In the genomic region with DNA sequence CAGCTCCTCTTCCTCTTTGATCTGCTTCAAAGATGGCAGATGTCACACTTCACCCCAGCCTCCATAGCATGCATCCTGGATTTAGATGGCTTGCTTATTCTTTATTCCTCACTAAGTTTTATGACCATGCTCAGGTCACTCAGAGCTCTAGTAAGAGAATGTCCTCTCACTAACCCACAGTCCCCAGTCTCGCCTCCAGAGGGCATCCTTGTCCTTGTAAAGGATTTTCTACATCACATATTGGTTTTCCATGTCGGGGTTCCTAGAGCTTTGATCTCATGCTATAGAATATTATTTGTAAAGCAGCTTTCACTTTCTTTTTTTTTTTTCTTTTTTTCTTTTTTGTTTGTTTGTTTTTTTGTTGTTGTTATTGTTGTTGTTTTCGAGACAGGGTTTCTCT, we compare ENCODE assay signal across 9 mouse cellular contexts. TPM values are rescaled to one million over a fixed set of nuclear protein-coding genes. Genes with fewer than 3 reads are reported as not detected.
A peak's percentile ranks its signal among the peaks of the same experiment; 100 is the strongest.
DNase-seq lines count a peak whose midpoint lies in the region; ATAC-seq and TF ChIP-seq lines count a peak whose summit lies in the region.
"Had no signal": no experiment of that assay in that cellular context is flagged by ENCODE, and none has a peak within 500 bp of the region (broad histone marks: within the 10 kb centered on the region; RNA-seq: fewer than 3 reads in every experiment).

No protein-coding gene starts in this region.

- H3K9me3 ChIP-seq in hindbrain, postnatal 0 days (ENCODE audit: low read length) = no peaks in the 10 kb centered on the region
- no peaks in the 10 kb centered on the region for H3K9me3 ChIP-seq in hindbrain, embryonic 16.5 days (ENCODE audit: control insufficient read depth, low read length)
- H3K9me3 ChIP-seq in midbrain, embryonic 16.5 days (replicated peaks; ENCODE audit: control insufficient read depth, low read length, poor library complexity, severe bottlenecking) = no peaks in the 10 kb centered on the region
- H3K9me3 ChIP-seq: limb, embryonic 12.5 days had no signal

- H3K4me1 ChIP-seq in hindbrain, postnatal 0 days (ENCODE audit: insufficient read depth, low read length) = no peaks in the 10 kb centered on the region
- no peaks in the 10 kb centered on the region for H3K4me1 ChIP-seq in hindbrain, embryonic 16.5 days (ENCODE audit: control insufficient read depth, insufficient read depth, low read depth, low read length)
- H3K4me1 ChIP-seq in midbrain, embryonic 16.5 days (ENCODE audit: control insufficient read depth, insufficient read depth, low read length) = no peaks in the 10 kb centered on the region
- H3K4me1 ChIP-seq: limb, embryonic 12.5 days had no signal

- no peak for ATAC-seq in hindbrain, postnatal 0 days
- no peak for ATAC-seq in hindbrain, embryonic 16.5 days
- no peak for ATAC-seq in midbrain, embryonic 16.5 days

- peaks cover 15% of the 10 kb centered on the region for H3K36me3 ChIP-seq in hindbrain, postnatal 0 days (ENCODE audit: insufficient read depth, low read length)
- peaks cover 4% of the 10 kb centered on the region; the same call in 1 of the 2 replicates for H3K36me3 ChIP-seq in hindbrain, embryonic 16.5 days (ENCODE audit: control insufficient read depth, insufficient read depth, low read length)
- H3K36me3 ChIP-seq in midbrain, embryonic 16.5 days (ENCODE audit: control insufficient read depth, insufficient read depth, low read length) = peaks cover 4% of the 10 kb centered on the region

- no peak overlapping the region for H3K4me2 ChIP-seq in hindbrain, postnatal 0 days (ENCODE audit: low read depth, low read length)
- H3K4me2 ChIP-seq in hindbrain, embryonic 16.5 days (ENCODE audit: low read length) = no peak overlapping the region
- no peak overlapping the region for H3K4me2 ChIP-seq in midbrain, embryonic 16.5 days (ENCODE audit: low read length)
- H3K4me2 ChIP-seq: limb, embryonic 12.5 days had no signal

- H3K27me3 ChIP-seq in hindbrain, postnatal 0 days (ENCODE audit: insufficient read depth, low read length) = no peaks in the 10 kb centered on the region
- no peaks in the 10 kb centered on the region for H3K27me3 ChIP-seq in hindbrain, embryonic 16.5 days (replicated peaks; ENCODE audit: control insufficient read depth, insufficient read depth, low read length)
- no peaks in the 10 kb centered on the region for H3K27me3 ChIP-seq in midbrain, embryonic 16.5 days (ENCODE audit: control insufficient read depth, insufficient read depth, low read depth, low read length)
- H3K27me3 ChIP-seq: limb, embryonic 12.5 days had no signal

- no peak overlapping the region for H3K9ac ChIP-seq in hindbrain, postnatal 0 days (replicated peaks; ENCODE audit: low read length)
- no peak overlapping the region for H3K9ac ChIP-seq in hindbrain, embryonic 16.5 days (ENCODE audit: low read depth, low read length)
- H3K9ac ChIP-seq in midbrain, embryonic 16.5 days (ENCODE audit: low read depth, low read length) = no peak overlapping the region
- H3K9ac ChIP-seq: limb, embryonic 12.5 days had no signal

- no peak overlapping the region for H3K27ac ChIP-seq in hindbrain, postnatal 0 days
- no peak overlapping the region for H3K27ac ChIP-seq in hindbrain, embryonic 16.5 days (ENCODE audit: low read depth, low read length)
- no peak overlapping the region for H3K27ac ChIP-seq in midbrain, embryonic 16.5 days (ENCODE audit: low read length)
- H3K27ac ChIP-seq: limb, embryonic 12.5 days had no signal

- peak; percentile 57 for TF ChIP-seq CTCF in hindbrain, postnatal 0 days (IDR thresholded peaks at IDR 0.05; ENCODE audit: low read depth)

- WGBS in hindbrain, postnatal 0 days = 76% methylated on average over 3 of the region's 3 CpGs
- WGBS in hindbrain, embryonic 16.5 days = 85% methylated on average over 3 of the region's 3 CpGs
- WGBS in midbrain, embryonic 16.5 days = 74% methylated on average over 3 of the region's 3 CpGs

- peak; percentile 66 for DNase-seq in hindbrain, postnatal 0 days (ENCODE audit: low spot score)
- DNase-seq in A20 (ENCODE audit: low read depth, low spot score) (peak; percentile 48), ES-CJ7 (ENCODE audit: low read depth, low spot score) (peak; percentile 59)
- DNase-seq in induced T-regulatory cell, adult 2 months (ENCODE audit: low read depth) = peak; percentile 58
- peak; percentile 40 for DNase-seq in naive thymus-derived CD4-positive, alpha-beta T cell, adult 2 months (ENCODE audit: low read depth)
- DNase-seq in layer of hippocampus, adult 9-10 months (ENCODE audit: low spot score) = no peak

- H3K4me3 ChIP-seq in hindbrain, postnatal 0 days (ENCODE audit: low read length) = no peak overlapping the region
- no peak overlapping the region for H3K4me3 ChIP-seq in hindbrain, embryonic 16.5 days (ENCODE audit: low read length)
- no peak overlapping the region for H3K4me3 ChIP-seq in midbrain, embryonic 16.5 days (ENCODE audit: low read depth, low read length)
- H3K4me3 ChIP-seq: limb, embryonic 12.5 days had no signal

RNA-seq across cellular contexts. Expression of a gene that starts 19.4 kb away (rescaled TPM):
- total RNA-seq in hindbrain, postnatal 0 days (2014; rRNA removed) = 21.2 and 23.2 TPM in 2 replicates
- 7.6 and 8.6 TPM in 2 replicates for polyA plus RNA-seq in hindbrain, postnatal 0 days (2015; fragmentation: Nextera tagmentation; extraction: Ambion mirVana)
- polyA plus RNA-seq in hindbrain, embryonic 16.5 days (2015; fragmentation: Nextera tagmentation; extraction: Ambion mirVana) = 7.0 and 8.3 TPM in 2 replicates
- polyA plus RNA-seq in midbrain, embryonic 16.5 days (2015; fragmentation: Nextera tagmentation; extraction: Ambion mirVana) = 4.2 and 6.6 TPM in 2 replicates

RNA-seq across cellular contexts. Expression of a gene that starts 53.8 kb away (rescaled TPM):
- total RNA-seq in hindbrain, postnatal 0 days (2014; rRNA removed) = 20.3 and 33.6 TPM in 2 replicates
- polyA plus RNA-seq in hindbrain, postnatal 0 days (2015; fragmentation: Nextera tagmentation; extraction: Ambion mirVana) = 7.9 and 8.4 TPM in 2 replicates
- polyA plus RNA-seq in hindbrain, embryonic 16.5 days (2015; fragmentation: Nextera tagmentation; extraction: Ambion mirVana) = 7.7 and 8.5 TPM in 2 replicates
- polyA plus RNA-seq in midbrain, embryonic 16.5 days (2015; fragmentation: Nextera tagmentation; extraction: Ambion mirVana) = 9.7 and 11.0 TPM in 2 replicates
